Mouse (Mus musculus) MEL (cell line): ENCODE measurements around the gene Cyfip2. TPM values are rescaled to one million over a fixed set of nuclear protein-coding genes. Genes with fewer than 3 reads are reported as not detected.
A peak's percentile ranks its signal among the peaks of the same experiment; 100 is the strongest.

ENCODE experiments used
- DNase-seq: peaks from one replicate; pipeline ENCODE4 v3.0.0; 2011; ENCODE audit warnings: low read depth, low spot score
- H3K27ac ChIP-seq: 2 replicates; pipeline ENCODE4 v1.5.1; 2012; ENCODE audit warnings: low read depth, mild to moderate bottlenecking, control low read depth, low read length, moderate library complexity; ENCODE audit not compliant: control insufficient read depth
- H3K27me3 ChIP-seq, 2 experiments: fragments of 150-350 bp in 1 of 2; sonication (generic) in 1 of 2; 2 replicates each; pipeline ENCODE4 v1.6.1; 2012; ENCODE audit warnings: low read length in 2 of 2, mild to moderate bottlenecking in 2 of 2, improper control_type of control experiment in 1 of 2, moderate library complexity in 1 of 2; ENCODE audit not compliant: insufficient read depth in 2 of 2, control insufficient read depth in 1 of 2
- H3K36me3 ChIP-seq, 2 experiments: 2 replicates each; pipeline ENCODE4 v1.6.1; 2012 to 2014; ENCODE audit warnings: low read length in 2 of 2, improper control_type of control experiment in 1 of 2, inconsistent platforms in 1 of 2, mild to moderate bottlenecking in 1 of 2; ENCODE audit not compliant: insufficient read depth in 2 of 2, control insufficient read depth in 1 of 2
- H3K4me1 ChIP-seq, 2 experiments: fragments of 150-350 bp in 1 of 2; sonication (generic) in 1 of 2; 2 replicates each; pipeline ENCODE4 v1.6.1; 2012; ENCODE audit warnings: low read length in 2 of 2, improper control_type of control experiment in 1 of 2, mild to moderate bottlenecking in 1 of 2; ENCODE audit not compliant: insufficient read depth in 2 of 2, control insufficient read depth in 1 of 2
- H3K4me3 ChIP-seq, 2 experiments: fragments of 150-350 bp in 1 of 2; sonication (generic) in 1 of 2; 2 replicates each; pipeline ENCODE4 v1.5.1; 2012; ENCODE audit warnings: low read depth in 2 of 2, low read length in 2 of 2, mild to moderate bottlenecking in 2 of 2, moderate library complexity in 2 of 2, control low read depth in 1 of 2, improper control_type of control experiment in 1 of 2; ENCODE audit not compliant: control insufficient read depth in 1 of 2, insufficient read depth in 1 of 2
- H3K79me2 ChIP-seq: 2 replicates; pipeline ENCODE4 v1.6.1; 2012; ENCODE audit warnings: mild to moderate bottlenecking, low read length, moderate library complexity; ENCODE audit not compliant: control insufficient read depth, poor library complexity, insufficient read depth
- H3K9ac ChIP-seq: 2 replicates; pipeline ENCODE4 v1.6.1; 2012; ENCODE audit warnings: low read depth, mild to moderate bottlenecking, control low read depth, low read length, moderate library complexity; ENCODE audit not compliant: control insufficient read depth, poor library complexity, severe bottlenecking
- H3K9me3 ChIP-seq: fragments of 150-350 bp; sonication (generic); replicated peaks from 2 replicates; pipeline ENCODE4 v1.6.1; 2012; ENCODE audit warnings: mild to moderate bottlenecking, low read length, improper control_type of control experiment, moderate library complexity; ENCODE audit not compliant: insufficient read depth
- BHLHE40 ChIP-seq: IDR thresholded peaks from 2 replicates; pipeline ENCODE4 v1.6.1; 2012; ENCODE audit warnings: low read depth, mild to moderate bottlenecking, inconsistent platforms, low read length, improper control_type of control experiment, borderline replicate concordance
- CTCF ChIP-seq, 3 experiments: IDR thresholded peaks in 2 of 3; conservative IDR thresholded peaks in 1 of 3; 2 replicates each; pipeline ENCODE4 v1.5.1; 2011 to 2012; ENCODE audit warnings: low read length in 3 of 3, low read depth in 2 of 3, mild to moderate bottlenecking in 2 of 3, improper control_type of control experiment in 1 of 3, inconsistent platforms in 1 of 3, mixed read lengths in 1 of 3, moderate library complexity in 1 of 3; ENCODE audit not compliant: control insufficient read depth in 1 of 3, insufficient read depth in 1 of 3, poor library complexity in 1 of 3, severe bottlenecking in 1 of 3
- ELF1 ChIP-seq: IDR thresholded peaks from 2 replicates; pipeline ENCODE4 v1.6.1; 2014; ENCODE audit warnings: low read depth, mild to moderate bottlenecking, inconsistent platforms, low read length, improper control_type of control experiment, moderate library complexity
- GABPA ChIP-seq: IDR thresholded peaks from 2 replicates; pipeline ENCODE4 v1.6.1; 2012; ENCODE audit warnings: low read depth, mild to moderate bottlenecking, inconsistent platforms, low read length, improper control_type of control experiment, moderate library complexity
- JUND ChIP-seq: IDR thresholded peaks from 2 replicates; pipeline ENCODE4 v1.6.1; 2011; ENCODE audit warnings: low read depth, mild to moderate bottlenecking, improper control_type of control experiment, low read length
- KAT2A ChIP-seq: conservative IDR thresholded peaks from 2 replicates; pipeline ENCODE4 v1.6.1; 2012; ENCODE audit warnings: low read depth, low read length, improper control_type of control experiment, inconsistent platforms
- MAFK ChIP-seq: IDR thresholded peaks from 2 replicates; pipeline ENCODE4 v1.6.1; 2011; ENCODE audit warnings: low read depth, mild to moderate bottlenecking, low read length, improper control_type of control experiment, borderline replicate concordance
- MAZ ChIP-seq: IDR thresholded peaks from 2 replicates; pipeline ENCODE4 v1.6.1; 2012; ENCODE audit warnings: low read depth, mild to moderate bottlenecking, inconsistent platforms, low read length, improper control_type of control experiment
- RAD21 ChIP-seq: IDR thresholded peaks from 2 replicates; pipeline ENCODE4 v1.6.1; 2011; ENCODE audit warnings: mild to moderate bottlenecking, low read depth, low read length, improper control_type of control experiment
- SMC3 ChIP-seq: IDR thresholded peaks from 2 replicates; pipeline ENCODE4 v1.6.1; 2011; ENCODE audit warnings: low read depth, low read length, improper control_type of control experiment
- TAL1 ChIP-seq: IDR thresholded peaks from 2 replicates; pipeline ENCODE4 v1.6.1; 2012; ENCODE audit warnings: mild to moderate bottlenecking, inconsistent platforms, low read length, moderate library complexity, mixed read lengths
- TCF12 ChIP-seq: IDR thresholded peaks from 2 replicates; pipeline ENCODE4 v1.6.1; 2014; ENCODE audit warnings: low read depth, mild to moderate bottlenecking, inconsistent platforms, low read length, improper control_type of control experiment, moderate library complexity
- ZC3H11A ChIP-seq: IDR thresholded peaks from 2 replicates; pipeline ENCODE4 v1.6.1; 2012; ENCODE audit warnings: low read depth, mild to moderate bottlenecking, inconsistent platforms, low read length, improper control_type of control experiment
- ZKSCAN1 ChIP-seq: IDR thresholded peaks from 2 replicates; pipeline ENCODE4 v1.6.1; 2012; ENCODE audit warnings: low read depth, mild to moderate bottlenecking, inconsistent platforms, low read length, improper control_type of control experiment, moderate library complexity
- ZNF384 ChIP-seq: IDR thresholded peaks from 2 replicates; pipeline ENCODE4 v1.6.1; 2012; ENCODE audit warnings: low read depth, mild to moderate bottlenecking, inconsistent platforms, low read length, improper control_type of control experiment
- polyA plus RNA-seq, 2 experiments: library from polyadenylated mRNA; stranded (reverse) in 1 of 2; unstranded in 1 of 2; fragments of >175 nt in 1 of 2; fragments of >200 nt in 1 of 2; gene quantifications; 2 replicates each; pipeline versions ENCODE4 v1.2.1 to v1.2.4; 2012; ENCODE audit warnings: low replicate concordance in 2 of 2, low read depth in 1 of 2; ENCODE audit not compliant: insufficient read length in 2 of 2, insufficient read depth in 1 of 2, missing spikeins in 1 of 2
- total RNA-seq: library from RNA; depleted of rRNA; stranded (reverse); fragments of 300-350 nt; gene quantifications from 2 replicates; pipeline ENCODE4 v1.2.3, GENCODE M21; 2012

Cyfip2 gene
- total and polyA plus RNA-seq, 3 experiments = 9.9 to 31.8 (median 18.9) TPM

DNA sequence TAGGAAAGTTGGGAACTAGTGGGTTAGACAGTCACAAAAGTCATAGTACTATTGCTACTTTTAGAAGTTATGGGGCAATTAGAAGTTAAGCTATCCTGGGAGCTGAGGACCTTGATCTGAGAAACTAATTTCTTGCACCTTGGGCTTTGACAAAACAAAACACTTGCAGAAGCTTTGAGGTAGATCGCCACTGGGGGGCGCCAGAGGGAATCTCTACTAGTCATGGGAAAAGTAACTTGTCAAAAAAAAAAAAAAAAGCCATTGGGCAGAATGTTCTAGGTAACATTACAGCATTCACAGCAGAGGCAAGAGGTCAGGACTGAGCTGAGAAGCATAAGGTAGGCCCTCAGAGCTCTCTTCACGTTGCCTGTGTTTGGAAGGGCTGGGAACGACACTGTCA lies 75.7 kb downstream of the Cyfip2 start:
- peaks cover 15 to 19% of the 10 kb centered on the region in 2 experiments for H3K4me1 ChIP-seq
- H3K27ac ChIP-seq = no peak overlapping the region
- no peaks in the 10 kb centered on the region for H3K9me3 ChIP-seq
- TF ChIP-seq MAZ = no peak
- peak; percentile 54 for TF ChIP-seq RAD21
- TF ChIP-seq MAFK = no peak
- TF ChIP-seq TCF12 = no peak
- TF ChIP-seq SMC3 = peak; percentile 73
- TF ChIP-seq ZC3H11A = 0 out of 2 replicates have a peak, but pooled peaks have one; percentile 32
- peak; percentile 56 to 84 (median 81) for TF ChIP-seq CTCF (IDR thresholded peaks at IDR 0.05 in 2 of 3, conservative IDR thresholded peaks at IDR 0.05 in 1 of 3; ENCODE audit: control insufficient read depth in 1 of 3, insufficient read depth in 1 of 3, low read depth in 2 of 3, low read length in 3 of 3, poor library complexity in 1 of 3, severe bottlenecking in 1 of 3)
- no peak for TF ChIP-seq TAL1
- TF ChIP-seq ZNF384 = peak; percentile 98
- peak; percentile 89 for DNase-seq
- H3K27me3 ChIP-seq = no peaks in the 10 kb centered on the region
- no peak overlapping the region for H3K9ac ChIP-seq
- H3K79me2 ChIP-seq = no peaks in the 10 kb centered on the region
- no peak overlapping the region for H3K4me3 ChIP-seq
- peaks cover 2 to 18% of the 10 kb centered on the region in 2 experiments; a peak in 3 of 4 replicates for H3K36me3 ChIP-seq

DNA sequence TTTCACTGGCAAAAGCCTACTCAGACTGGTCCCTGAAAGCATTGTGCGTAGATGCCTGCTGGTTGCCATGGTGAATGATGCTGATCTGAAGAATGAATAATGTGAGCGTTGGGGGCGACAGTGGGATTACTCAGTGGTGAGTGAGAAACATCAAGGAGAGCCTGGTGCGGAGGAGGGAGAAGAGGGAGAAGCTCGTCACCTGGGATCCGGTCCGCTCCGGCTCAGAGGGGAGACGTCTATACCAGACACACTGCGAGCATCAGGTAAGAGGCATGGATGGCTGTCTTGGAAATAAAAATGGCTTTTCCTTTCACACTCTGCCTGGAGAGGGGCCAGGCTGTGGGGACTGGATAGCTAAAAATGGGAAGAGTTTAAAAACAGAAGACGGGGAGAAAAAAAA lies 77.3 kb downstream of the Cyfip2 start, which contains the start of gene Fndc9:
Gene Fndc9, plus strand, starts transcription at position 198 of the 400 bp plus-strand sequence.
- H3K9ac ChIP-seq = no peak within 1 kb of the TSS
- H3K27me3 ChIP-seq = no peaks in the 10 kb centered on the region
- no peak within 1 kb of the TSS for H3K4me3 ChIP-seq
- TF ChIP-seq JUND (no peak), ZKSCAN1 (no peak), ELF1 (no peak)
- H3K36me3 ChIP-seq = peaks cover 2% of the 10 kb centered on the region in 2 experiments; a peak in 3 of 4 replicates
- H3K27ac ChIP-seq = no peak within 1 kb of the TSS
- no peaks in the 10 kb centered on the region for H3K9me3 ChIP-seq
- peaks cover 2 to 3% of the 10 kb centered on the region in 2 experiments; a peak in 3 of 4 replicates for H3K4me1 ChIP-seq
- no peaks in the 10 kb centered on the region for H3K79me2 ChIP-seq
- no peak for DNase-seq

GRCm38 (mm10) chr11:46233966-46234365 lies 78.7 kb downstream of the Cyfip2 start:
- Histone ChIP-seq H3K27me3 (no peaks in the 10 kb centered on the region), H3K9ac (no peak overlapping the region), H3K36me3 (no peaks in the 10 kb centered on the region; a peak in 1 of 4 replicates), H3K27ac (no peak overlapping the region)
- no peak for TF ChIP-seq KAT2A
- TF ChIP-seq BHLHE40 = no peak
- no peak for TF ChIP-seq GABPA
- TF ChIP-seq, all 39 proteins: peak for 0
- Histone ChIP-seq H3K4me3 (no peak overlapping the region), H3K79me2 (no peaks in the 10 kb centered on the region), H3K9me3 (no peaks in the 10 kb centered on the region), H3K4me1 (no peaks in the 10 kb centered on the region)
- no peak for DNase-seq
